Mouse (Mus musculus) liver, embryonic 16.5 days (tissue): Measurements from ENCODE around the gene Fosb. TPM values are rescaled to one million over a fixed set of nuclear protein-coding genes. Genes with fewer than 3 reads are reported as not detected.

ENCODE experiments used
- ATAC-seq: fragments of 200-750 bp; cut with Nextera tagmentation; 2 replicates; pipeline ENCODE4 v1.8.0; 2017; ENCODE audit warnings: low read depth, mild to moderate bottlenecking, moderate number of reproducible peaks, moderate library complexity
- H3K27ac ChIP-seq: fragments of 300-500 bp; sonication (generic); 2 replicates; pipeline ENCODE4 v1.5.1; 2014; ENCODE audit warnings: mild to moderate bottlenecking, low read length
- H3K27me3 ChIP-seq: fragments of 300-500 bp; sonication (generic); 2 replicates; pipeline ENCODE4 v1.6.1; 2014; ENCODE audit warnings: low read depth, low read length, mixed read lengths; ENCODE audit not compliant: control insufficient read depth, insufficient read depth
- H3K36me3 ChIP-seq: fragments of 300-500 bp; sonication (generic); 2 replicates; pipeline ENCODE4 v1.6.1; 2014; ENCODE audit warnings: mild to moderate bottlenecking; ENCODE audit not compliant: control insufficient read depth, insufficient read depth
- H3K4me1 ChIP-seq: fragments of 300-500 bp; sonication (generic); 2 replicates; pipeline ENCODE4 v1.6.1; 2014; ENCODE audit warnings: low read depth, low read length, mixed read lengths; ENCODE audit not compliant: control insufficient read depth
- H3K4me2 ChIP-seq: fragments of 300-500 bp; sonication (generic); 2 replicates; pipeline ENCODE4 v1.6.1; 2014; ENCODE audit warnings: low read depth, low read length, mixed read lengths
- H3K4me3 ChIP-seq: fragments of 300-500 bp; sonication (generic); 2 replicates; pipeline ENCODE4 v1.5.1; 2014; ENCODE audit warnings: low read depth, mild to moderate bottlenecking, low read length
- H3K9ac ChIP-seq: fragments of 300-500 bp; sonication (generic); 2 replicates; pipeline ENCODE4 v1.6.1; 2014; ENCODE audit warnings: low read depth, low read length
- H3K9me3 ChIP-seq: fragments of 300-500 bp; sonication (generic); replicated peaks from 2 replicates; pipeline ENCODE4 v1.6.1; 2016; ENCODE audit warnings: low read length; ENCODE audit not compliant: control insufficient read depth
- WGBS: fragments of 180-500 bp; shearing (Covaris S2); extraction: QIAGEN DNeasy Blood & Tissue Kit; methylation state at CpG from one replicate; pipeline ENCODE4 v1.1.7; 2014; ENCODE audit not compliant: insufficient replicate concordance; 5-methylcytosine and 5-hydroxymethylcytosine counted together
- polyA plus RNA-seq: library from polyadenylated mRNA; unstranded; fragments of >200 nt; fragmentation: Nextera tagmentation; extraction: Ambion mirVana; gene quantifications from 2 replicates; pipeline ENCODE4 v1.2.1, GENCODE M21; 2015

The Fosb gene
- polyA plus RNA-seq, 1 experiment from 2014 or later = not detected

DNA sequence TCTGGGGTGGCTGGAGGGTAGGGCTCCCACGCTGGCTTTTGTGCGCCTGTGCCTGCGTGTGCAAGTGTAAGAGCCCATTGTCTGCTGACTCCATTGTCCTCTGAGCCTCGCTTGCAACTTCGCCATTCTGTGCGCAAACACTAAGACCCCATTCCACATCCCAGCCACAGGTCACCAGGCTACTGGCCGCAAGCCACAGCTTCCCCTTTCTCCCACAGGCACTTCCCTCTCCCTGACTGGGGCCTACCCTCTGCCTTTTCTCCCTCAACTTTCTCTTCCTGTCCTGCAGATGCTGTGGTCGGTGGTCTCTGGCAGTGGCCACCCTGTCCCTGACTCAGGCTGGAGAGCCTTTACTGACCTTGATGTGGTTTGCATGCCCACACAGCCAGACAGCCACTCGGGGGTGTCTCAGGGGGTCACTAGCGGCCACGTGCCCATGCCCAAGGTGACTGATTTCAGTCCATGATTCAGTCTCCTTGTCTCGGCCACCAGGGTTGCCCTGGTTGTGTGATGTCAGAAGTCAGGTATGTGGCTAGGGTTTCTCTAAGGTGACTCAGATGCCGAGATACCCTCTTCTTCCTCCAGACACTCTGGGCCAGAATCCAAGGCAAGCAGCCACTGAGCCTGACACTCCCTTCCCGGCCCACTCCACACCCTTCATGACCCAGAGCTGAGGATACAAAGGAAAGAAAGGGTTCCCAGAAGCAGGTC is 6.8 kb upstream of the Fosb start:
- no peak overlapping the region for H3K9ac ChIP-seq
- no peak overlapping the region for H3K4me3 ChIP-seq
- no peaks in the 10 kb centered on the region for H3K36me3 ChIP-seq
- peaks cover 32% of the 10 kb centered on the region for H3K27me3 ChIP-seq
- no peaks in the 10 kb centered on the region for H3K9me3 ChIP-seq
- peaks cover 13% of the 10 kb centered on the region for H3K4me1 ChIP-seq
- no peak overlapping the region for H3K4me2 ChIP-seq
- ATAC-seq = no peak
- no peak overlapping the region for H3K27ac ChIP-seq
- WGBS = 14% methylated on average over 14 of the region's 14 CpGs

DNA sequence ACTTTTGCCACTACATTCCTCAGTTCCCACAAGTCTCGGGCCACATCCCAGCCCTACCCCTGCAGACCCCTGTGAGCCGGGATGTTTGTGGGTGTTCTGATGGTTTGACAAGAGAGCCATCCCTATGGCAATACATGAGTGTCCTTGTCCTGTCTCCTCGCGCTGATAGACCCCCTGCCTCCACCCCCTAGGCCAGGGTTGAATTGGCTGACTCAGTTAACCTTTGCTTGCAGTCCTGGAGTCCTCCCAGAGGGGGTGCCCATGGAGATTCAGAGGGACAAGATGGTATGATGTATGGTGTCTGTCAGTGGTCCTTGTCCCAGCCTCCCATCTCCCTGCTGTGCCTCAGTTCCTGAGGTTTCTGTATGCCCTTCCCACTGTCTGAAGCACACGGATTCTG is 4.2 kb upstream of the Fosb start:
- H3K27ac ChIP-seq = no peak overlapping the region
- no peak overlapping the region for H3K4me3 ChIP-seq
- peaks cover 18% of the 10 kb centered on the region for H3K27me3 ChIP-seq
- H3K9me3 ChIP-seq = no peaks in the 10 kb centered on the region
- peaks cover 12% of the 10 kb centered on the region for H3K4me1 ChIP-seq
- 36% methylated on average over 5 of the region's 5 CpGs for WGBS
- H3K9ac ChIP-seq = no peak overlapping the region
- no peaks in the 10 kb centered on the region for H3K36me3 ChIP-seq
- no peak for ATAC-seq
- no peak overlapping the region for H3K4me2 ChIP-seq

DNA sequence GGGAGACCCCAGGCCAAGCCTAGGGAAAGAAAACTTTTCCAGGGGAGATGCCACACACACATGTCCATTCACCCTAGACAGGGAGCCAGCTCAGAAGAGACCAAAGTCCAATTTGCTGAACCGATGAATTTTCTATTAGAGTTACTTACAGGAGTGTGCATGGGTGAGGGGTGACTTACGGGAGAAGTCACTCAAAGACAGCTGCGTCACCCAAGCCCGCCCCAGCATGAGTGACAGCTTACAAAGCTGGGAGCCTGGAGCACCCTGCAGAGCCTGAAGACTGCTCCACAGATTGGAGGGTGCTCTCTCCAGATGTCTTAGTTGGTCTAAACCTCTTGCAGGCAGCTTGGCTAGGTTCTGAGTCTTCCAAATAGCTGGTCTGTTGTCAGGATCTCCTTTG is 2.1 kb upstream of the Fosb start:
- ATAC-seq = no peak
- Histone ChIP-seq H3K4me3 (no peak overlapping the region), H3K4me2 (no peak overlapping the region), H3K9me3 (no peaks in the 10 kb centered on the region), H3K27ac (no peak overlapping the region), H3K27me3 (peaks cover 17% of the 10 kb centered on the region), H3K9ac (no peak overlapping the region), H3K36me3 (no peaks in the 10 kb centered on the region), H3K4me1 (peaks cover 24% of the 10 kb centered on the region)
- WGBS = 24% methylated on average over 4 of the region's 4 CpGs

DNA sequence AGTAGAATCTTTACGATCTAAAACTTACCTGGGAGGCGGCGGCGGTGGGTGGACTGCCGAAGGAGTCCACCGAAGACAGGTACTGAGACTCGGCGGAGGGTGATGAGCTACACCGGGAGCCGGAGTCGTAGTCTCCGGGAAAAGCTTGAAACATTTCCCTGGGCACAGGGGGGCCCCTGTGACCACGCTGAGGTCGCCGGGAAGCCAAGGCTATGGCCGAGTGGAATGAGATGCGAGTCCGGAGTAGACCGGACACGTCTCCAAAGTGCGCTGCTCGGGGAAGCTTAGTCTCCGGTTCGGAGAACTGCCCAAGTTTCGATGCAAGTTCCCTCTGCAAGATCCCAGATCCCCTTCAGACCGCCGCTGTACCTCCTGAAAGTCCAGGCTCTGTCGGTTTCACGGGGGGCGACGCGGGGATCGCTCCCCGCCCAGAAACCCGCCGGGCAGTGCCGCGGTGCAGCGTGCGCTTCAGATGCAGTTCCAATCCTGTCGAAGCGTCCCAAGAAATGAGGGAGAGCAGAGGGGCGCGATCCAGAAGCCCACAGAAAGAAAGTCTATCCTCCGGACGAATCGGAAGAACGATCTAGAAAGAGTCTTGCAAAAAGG is 470 bp downstream of the Fosb start:
- Histone ChIP-seq H3K4me1 (peaks cover 24% of the 10 kb centered on the region), H3K9ac (peak overlapping the region; percentile 36; the same call in 1 of the 2 replicates), H3K4me2 (peak overlapping the region; percentile 99), H3K27ac (no peak overlapping the region), H3K4me3 (peak overlapping the region; percentile 71), H3K36me3 (no peaks in the 10 kb centered on the region), H3K9me3 (no peaks in the 10 kb centered on the region), H3K27me3 (peaks cover 41% of the 10 kb centered on the region)
- no peak for ATAC-seq
- WGBS = under 1% methylated on average over 48 of the region's 48 CpGs

DNA sequence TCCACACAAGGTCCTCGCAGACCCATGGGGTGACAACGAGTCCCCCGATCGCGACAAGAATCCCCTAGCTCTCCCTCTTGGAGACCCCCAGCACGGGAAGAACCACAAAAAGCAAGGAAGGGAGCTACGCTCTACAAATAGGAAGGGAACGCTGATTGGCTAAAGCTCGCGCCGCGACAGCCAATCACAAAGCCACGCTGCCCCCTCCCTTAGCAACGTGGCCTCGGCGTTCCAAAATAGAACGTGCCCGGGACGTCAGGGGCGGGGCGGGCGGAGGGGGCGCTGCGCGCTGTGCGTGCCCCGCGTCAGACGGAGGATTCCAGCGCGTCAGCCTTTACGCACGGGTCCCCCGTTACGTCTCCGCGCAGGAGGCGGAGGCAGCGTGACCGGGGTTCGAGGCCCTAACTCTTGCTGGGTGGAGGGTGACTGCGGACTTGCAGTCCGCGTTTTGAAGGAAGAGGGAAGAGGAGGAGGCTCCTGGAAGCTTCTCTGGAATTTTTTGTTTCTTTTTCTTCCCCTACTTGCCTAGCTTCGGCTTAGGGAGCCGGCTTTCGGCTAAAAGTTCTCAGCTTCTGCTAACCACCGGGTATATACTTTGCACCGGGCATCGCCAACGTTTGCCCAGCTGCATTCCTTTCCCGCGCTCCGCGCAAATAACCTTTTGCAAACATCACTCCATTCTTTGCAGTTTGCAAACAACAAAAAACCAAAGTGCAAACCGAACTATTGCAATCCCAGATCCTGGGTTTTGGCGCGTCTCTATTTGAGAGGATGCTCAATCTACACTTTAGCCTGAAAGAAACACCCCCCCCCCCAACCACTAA is 1.2 kb downstream of the Fosb start:
- Histone ChIP-seq H3K27me3 (peaks cover 47% of the 10 kb centered on the region), H3K9me3 (no peaks in the 10 kb centered on the region), H3K4me1 (peaks cover 24% of the 10 kb centered on the region), H3K9ac (peak overlapping the region; percentile 66), H3K4me2 (peak overlapping the region; percentile 99), H3K27ac (peak overlapping the region; percentile 54; the same call in 1 of the 2 replicates), H3K36me3 (no peaks in the 10 kb centered on the region), H3K4me3 (peak overlapping the region; percentile 71)
- WGBS = under 1% methylated on average over 58 of the region's 58 CpGs
- peak; percentile 85 for ATAC-seq

DNA sequence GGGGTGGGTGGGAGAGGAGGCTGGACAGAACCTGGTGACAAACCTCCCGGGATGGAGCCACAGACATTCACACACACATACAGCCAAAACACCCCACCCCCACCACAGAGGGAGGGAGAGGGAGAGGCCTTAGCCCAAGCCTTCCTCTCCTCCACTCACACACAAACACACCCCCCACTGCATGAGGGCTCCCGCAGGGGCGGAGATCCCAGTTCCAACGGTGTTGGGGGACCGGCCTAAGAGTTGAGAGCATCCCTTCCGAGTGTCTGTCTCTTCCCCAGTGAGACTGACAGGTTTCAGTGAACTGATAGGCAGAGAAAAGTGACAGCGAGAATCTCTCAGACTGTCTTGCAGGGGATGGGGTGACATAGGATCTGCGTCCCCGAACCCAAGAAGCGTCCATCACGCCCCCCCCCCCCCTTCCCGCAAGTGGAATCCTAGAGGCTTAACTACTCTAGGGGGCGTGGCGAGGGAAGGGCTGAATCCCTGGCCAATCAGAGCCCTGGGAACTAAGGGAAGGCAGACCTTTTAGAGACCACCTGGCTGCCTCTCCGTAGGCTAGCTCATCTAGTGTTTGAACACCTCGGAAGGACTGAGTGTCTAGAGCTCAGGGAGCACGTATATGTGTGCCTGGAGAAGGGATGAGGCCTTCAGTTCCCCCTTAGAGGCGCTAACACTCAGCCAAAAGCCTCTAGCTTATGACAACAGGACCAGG is 2.0 kb downstream of the Fosb start:
- Histone ChIP-seq H3K27me3 (peaks cover 54% of the 10 kb centered on the region), H3K4me2 (peak overlapping the region; percentile 99), H3K36me3 (no peaks in the 10 kb centered on the region), H3K27ac (peak overlapping the region; percentile 54; the same call in 1 of the 2 replicates), H3K9ac (peak overlapping the region; percentile 66), H3K9me3 (no peaks in the 10 kb centered on the region), H3K4me3 (peak overlapping the region; percentile 71), H3K4me1 (peaks cover 24% of the 10 kb centered on the region)
- peak; percentile 36 for ATAC-seq
- 2% methylated on average over 18 of the region's 18 CpGs for WGBS

DNA sequence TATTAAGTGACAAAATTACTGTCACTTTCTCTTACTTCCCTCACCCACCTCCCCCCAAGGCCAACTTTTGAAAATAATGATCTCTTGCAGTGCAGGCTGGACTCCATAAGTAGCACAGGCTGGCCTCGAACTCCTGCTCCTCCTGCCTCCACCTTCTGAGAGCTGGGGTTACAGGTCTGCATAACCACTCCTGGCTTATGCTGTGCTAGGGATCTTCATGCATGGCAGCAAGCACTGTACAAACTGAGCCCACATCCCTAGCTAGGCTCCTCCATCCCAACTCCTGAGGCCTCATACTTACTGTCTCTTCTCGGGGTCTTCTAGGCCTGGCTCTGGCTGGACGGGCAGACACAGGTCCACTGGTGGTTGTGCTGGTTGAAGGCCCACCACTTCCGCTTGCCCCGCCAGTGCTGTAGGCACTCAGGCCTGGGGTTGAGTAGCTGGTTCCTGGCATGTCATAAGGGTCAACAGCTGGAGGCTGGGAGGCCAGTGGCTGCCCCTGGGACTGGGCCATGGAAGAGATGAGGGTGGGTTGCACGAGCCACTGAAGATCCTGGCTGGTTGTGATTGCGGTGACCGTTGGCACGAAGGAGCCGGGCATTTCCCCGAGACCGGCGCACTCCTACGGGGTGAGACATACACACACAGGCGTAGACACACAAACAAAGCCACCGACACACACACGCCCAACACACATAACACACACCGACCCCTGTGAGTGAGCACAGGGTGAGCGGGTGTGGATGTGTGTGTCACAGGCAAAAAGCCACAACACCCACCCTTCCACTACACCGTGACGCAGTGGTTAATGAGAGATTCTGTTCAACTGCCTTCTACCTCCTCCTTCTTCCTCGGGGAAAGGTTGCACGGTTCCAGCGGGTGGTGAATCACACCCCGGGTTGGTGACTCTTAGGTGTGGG is 2.8 kb downstream of the Fosb start:
- H3K4me3 ChIP-seq = no peak overlapping the region

More for the DNA sequence above, 2.8 kb downstream of the Fosb start:
- Histone ChIP-seq H3K27me3 (peaks cover 62% of the 10 kb centered on the region), H3K9ac (no peak overlapping the region), H3K4me1 (peaks cover 24% of the 10 kb centered on the region), H3K9me3 (no peaks in the 10 kb centered on the region), H3K36me3 (no peaks in the 10 kb centered on the region), H3K4me2 (no peak overlapping the region), H3K27ac (no peak overlapping the region)
- no peak for ATAC-seq
- WGBS = 58% methylated on average over 25 of the region's 25 CpGs
